Mouse (Mus musculus): ENCODE measurements at regions not wholly inside any gene's neighbourhood (a gene's known extent, or its start where the extent isn't known, plus 50 kb on each side); places are given as distances from the start of the nearest gene placed in this dataset.

GRCm38 (mm10) chr5:106051026-106051425 is 174.7 kb downstream of the Zfp326 start:
- TF ChIP-seq POLR2A (IDR thresholded peaks at IDR 0.05; ENCODE audit: low read depth, low read length) (no peak), CTCF (IDR thresholded peaks at IDR 0.05; ENCODE audit: borderline replicate concordance, insufficient read depth, low read length) (no peak)

Data from embryonic fibroblast, embryonic 13.5 days (primary cell).